Mouse (Mus musculus): Measurements from ENCODE around the gene Ndufs5. TPM values are rescaled to one million over a fixed set of nuclear protein-coding genes. Genes with fewer than 3 reads are reported as not detected.

The Ndufs5 gene
- 100 to 1,000 TPM; 141 to 205 (median 168) TPM for total RNA-seq (2022)

- DNase-seq, result peak; percentile 94
Measured at GRCm38 (mm10) chr4:123717574-123718433, at the start of gene Ndufs5. Gene Ndufs5 (minus strand): TSS chr4:123718202.

GRCm38 (mm10) chr4:123765071-123765470 is 47.1 kb upstream of the Ndufs5 start:
- no peak for DNase-seq

- no peak for DNase-seq
Measured at GRCm38 (mm10) chr4:123758306-123758705, 40.3 kb upstream of the Ndufs5 start.

- no peak for DNase-seq
Measured at GRCm38 (mm10) chr4:123750707-123751312, 32.8 kb upstream of the Ndufs5 start.

- DNase-seq, result peak; percentile 95
Measured at GRCm38 (mm10) chr4:123750152-123750651, 32.2 kb upstream of the Ndufs5 start, which contains the start of gene Akirin1. Gene Akirin1 (minus strand): TSS chr4:123750345.

GRCm38 (mm10) chr4:123749484-123750130 is 31.6 kb upstream of the Ndufs5 start:
- peak; percentile 33 for DNase-seq

- DNase-seq, result no peak
Measured at GRCm38 (mm10) chr4:123748726-123749415, 30.9 kb upstream of the Ndufs5 start.

GRCm38 (mm10) chr4:123745221-123745775 is 27.3 kb upstream of the Ndufs5 start:
- peak; percentile 28 for DNase-seq

- DNase-seq, result no peak
Measured at GRCm38 (mm10) chr4:123742891-123743290, 24.9 kb upstream of the Ndufs5 start.

GRCm38 (mm10) chr4:123738708-123739107 is 20.7 kb upstream of the Ndufs5 start:
- DNase-seq, result no peak

- DNase-seq, result no peak
Measured at GRCm38 (mm10) chr4:123733532-123733931, 15.5 kb upstream of the Ndufs5 start.

- no peak for DNase-seq
Measured at GRCm38 (mm10) chr4:123732921-123733320, 14.9 kb upstream of the Ndufs5 start.

GRCm38 (mm10) chr4:123732163-123732910 is 14.3 kb upstream of the Ndufs5 start:
- DNase-seq, result no peak

GRCm38 (mm10) chr4:123721761-123722160 is 3.8 kb upstream of the Ndufs5 start:
- no peak for DNase-seq

- no peak for DNase-seq
Measured at GRCm38 (mm10) chr4:123718434-123718780, 405 bp upstream of the Ndufs5 start.

- no peak for DNase-seq
Measured at GRCm38 (mm10) chr4:123712431-123712830, 5.6 kb downstream of the Ndufs5 start.

- no peak for DNase-seq
Measured at GRCm38 (mm10) chr4:123707340-123707739, 10.7 kb downstream of the Ndufs5 start.

- DNase-seq, result no peak
Measured at GRCm38 (mm10) chr4:123705340-123705739, 12.7 kb downstream of the Ndufs5 start.

GRCm38 (mm10) chr4:123693384-123693783 is 24.6 kb downstream of the Ndufs5 start:
- DNase-seq, result no peak

- no peak for DNase-seq
Measured at GRCm38 (mm10) chr4:123692071-123692470, 25.9 kb downstream of the Ndufs5 start.

GRCm38 (mm10) chr4:123690311-123690710 is 27.7 kb downstream of the Ndufs5 start:
- DNase-seq, result peak; percentile 63

All from adrenal gland, adult 8-10 months (tissue).